Mouse (Mus musculus) CH12.LX (cell line): ENCODE results near the gene Crtc3. TPM values are rescaled to one million over a fixed set of nuclear protein-coding genes. Genes with fewer than 3 reads are reported as not detected.

Source experiments
- DNase-seq: peaks from one replicate; pipeline ENCODE4 v3.0.0-alpha.2; 2013; ENCODE audit errors: extremely low read depth
- H3K27ac ChIP-seq: 2 replicates; pipeline ENCODE4 v1.5.1; 2012; ENCODE audit warnings: low read depth, mild to moderate bottlenecking, control low read depth, moderate library complexity; ENCODE audit not compliant: insufficient read depth
- H3K27me3 ChIP-seq: replicated peaks from 2 replicates; pipeline ENCODE3; 2012; ENCODE audit warnings: inconsistent platforms
- H3K36me3 ChIP-seq, 2 experiments: replicated peaks in 1 of 2; 2 replicates each; pipeline versions ENCODE3 to v1.6.1; 2012; ENCODE audit warnings: inconsistent platforms in 1 of 2, low read length in 1 of 2, mild to moderate bottlenecking in 1 of 2, mixed read lengths in 1 of 2, moderate library complexity in 1 of 2; ENCODE audit not compliant: control insufficient read depth in 1 of 2, insufficient read depth in 1 of 2
- H3K4me1 ChIP-seq, 2 experiments: 2 replicates each; pipeline ENCODE4 v1.6.1; 2012; ENCODE audit warnings: inconsistent platforms in 1 of 2, moderate library complexity in 1 of 2; ENCODE audit not compliant: insufficient read depth in 2 of 2, control insufficient read depth in 1 of 2
- H3K4me2 ChIP-seq: 2 replicates; pipeline ENCODE4 v1.6.1; 2012; ENCODE audit warnings: low read depth, mild to moderate bottlenecking, control low read depth; ENCODE audit not compliant: poor library complexity, insufficient read depth, severe bottlenecking
- H3K4me3 ChIP-seq, 3 experiments: fragments of 150-350 bp in 1 of 3; sonication (generic) in 1 of 3; replicated peaks in 1 of 3; 2 replicates each; pipeline versions ENCODE3 to v1.5.1; 2011 to 2012; ENCODE audit warnings: low read depth in 2 of 3, low read length in 2 of 3, mild to moderate bottlenecking in 2 of 3, moderate library complexity in 2 of 3, control low read depth in 1 of 3, improper control_type of control experiment in 1 of 3, inconsistent platforms in 1 of 3, mixed read lengths in 1 of 3; ENCODE audit not compliant: poor library complexity in 1 of 3
- H3K79me2 ChIP-seq: replicated peaks from 2 replicates; pipeline ENCODE4 v1.6.1; 2012; ENCODE audit warnings: mild to moderate bottlenecking, moderate library complexity; ENCODE audit not compliant: control insufficient read depth, poor library complexity, insufficient read depth, severe bottlenecking; ENCODE audit errors: extremely low read depth
- H3K9ac ChIP-seq: 2 replicates; pipeline ENCODE4 v1.6.1; 2012; ENCODE audit warnings: low read depth, mild to moderate bottlenecking, control low read depth, moderate library complexity; ENCODE audit not compliant: insufficient read depth
- H3K9me3 ChIP-seq: replicated peaks from 2 replicates; pipeline ENCODE3; 2012; ENCODE audit warnings: low read length, inconsistent platforms, mixed read lengths
- BHLHE40 ChIP-seq: IDR thresholded peaks from 2 replicates; pipeline ENCODE4 v1.6.1; 2011; ENCODE audit warnings: mild to moderate bottlenecking, low read depth, low read length, improper control_type of control experiment
- CHD1 ChIP-seq: IDR thresholded peaks from 2 replicates; pipeline ENCODE4 v1.6.1; 2012; ENCODE audit warnings: low read depth, low read length, improper control_type of control experiment, inconsistent platforms
- CHD2 ChIP-seq: IDR thresholded peaks from 2 replicates; pipeline ENCODE4 v1.6.1; 2011; ENCODE audit warnings: low read length, improper control_type of control experiment
- E2F4 ChIP-seq: IDR thresholded peaks from 2 replicates; pipeline ENCODE4 v1.6.1; 2011; ENCODE audit warnings: low read depth, low read length, improper control_type of control experiment; ENCODE audit not compliant: insufficient replicate concordance
- ELF1 ChIP-seq: IDR thresholded peaks from 2 replicates; pipeline ENCODE4 v1.6.1; 2014; ENCODE audit warnings: low read depth, mild to moderate bottlenecking, inconsistent platforms, low read length, improper control_type of control experiment
- EP300 ChIP-seq: IDR thresholded peaks from 2 replicates; pipeline ENCODE4 v1.6.1; 2011; ENCODE audit warnings: low read length, improper control_type of control experiment
- GABPA ChIP-seq: IDR thresholded peaks from 2 replicates; pipeline ENCODE4 v1.6.1; 2012; ENCODE audit warnings: low read depth, low read length, improper control_type of control experiment, inconsistent platforms; ENCODE audit not compliant: insufficient replicate concordance
- HCFC1 ChIP-seq: IDR thresholded peaks from 2 replicates; pipeline ENCODE4 v1.6.1; 2012; ENCODE audit warnings: low read depth, mild to moderate bottlenecking, inconsistent platforms, low read length, improper control_type of control experiment
- IRF4 ChIP-seq: IDR thresholded peaks from 2 replicates; pipeline ENCODE4 v1.6.1; 2014; ENCODE audit warnings: low read depth, mild to moderate bottlenecking, inconsistent platforms, low read length, improper control_type of control experiment
- KAT2A ChIP-seq: IDR thresholded peaks from 2 replicates; pipeline ENCODE4 v1.6.1; 2012; ENCODE audit warnings: low read length, improper control_type of control experiment, inconsistent platforms; ENCODE audit not compliant: insufficient replicate concordance
- MAX ChIP-seq: IDR thresholded peaks from 2 replicates; pipeline ENCODE4 v1.6.1; 2011; ENCODE audit warnings: low read length, improper control_type of control experiment
- MAZ ChIP-seq: IDR thresholded peaks from 2 replicates; pipeline ENCODE4 v1.6.1; 2012; ENCODE audit warnings: low read depth, mild to moderate bottlenecking, inconsistent platforms, low read length, improper control_type of control experiment, moderate library complexity
- MEF2A ChIP-seq: IDR thresholded peaks from 2 replicates; pipeline ENCODE4 v1.6.1; 2014; ENCODE audit warnings: low read depth, mild to moderate bottlenecking, inconsistent platforms, low read length, improper control_type of control experiment, borderline replicate concordance
- NRF1 ChIP-seq: IDR thresholded peaks from 2 replicates; pipeline ENCODE4 v1.6.1; 2014; ENCODE audit warnings: low read depth, mild to moderate bottlenecking, inconsistent platforms, low read length, improper control_type of control experiment, moderate library complexity
- POLR2A ChIP-seq: IDR thresholded peaks from 2 replicates; pipeline ENCODE4 v1.6.1; 2011; ENCODE audit warnings: low read depth, mild to moderate bottlenecking, improper control_type of control experiment, low read length
- RCOR1 ChIP-seq: conservative IDR thresholded peaks from 2 replicates; pipeline ENCODE4 v1.6.1; 2012; ENCODE audit warnings: low read depth, mild to moderate bottlenecking, inconsistent platforms, low read length, improper control_type of control experiment
- SIN3A ChIP-seq: IDR thresholded peaks from 2 replicates; pipeline ENCODE4 v1.6.1; 2012; ENCODE audit warnings: low read length, improper control_type of control experiment, inconsistent platforms
- TCF12 ChIP-seq: IDR thresholded peaks from 2 replicates; pipeline ENCODE4 v1.6.1; 2014; ENCODE audit warnings: low read depth, mild to moderate bottlenecking, inconsistent platforms, low read length, improper control_type of control experiment
- UBTF ChIP-seq: IDR thresholded peaks from 2 replicates; pipeline ENCODE4 v1.6.1; 2012; ENCODE audit warnings: low read depth, mild to moderate bottlenecking, inconsistent platforms, low read length, improper control_type of control experiment, moderate library complexity
- ZNF384 ChIP-seq: IDR thresholded peaks from 2 replicates; pipeline ENCODE4 v1.6.1; 2012; ENCODE audit warnings: low read depth, low read length, improper control_type of control experiment, inconsistent platforms
- dilution Hi-C: fragments of 300-500 bp; cut with MboI; formaldehyde crosslinking; loops from 2 replicates; pipeline ENCODE4 v1.14.3; 2020; ENCODE audit warnings: low sequenced_read_pairs; ENCODE audit not compliant: extremely low pct_unique_long_range_greater_than_20kb, extremely low pct_ligation_motif_present
- in situ Hi-C: fragments of 300-500 bp; cut with MboI; formaldehyde crosslinking; loops from 3 replicates; pipeline ENCODE4 v1.14.3; 2019; ENCODE audit warnings: low sequenced_read_pairs, low pct_ligation_motif_present, low pct_unique_long_range_greater_than_20kb, mixed read lengths
- polyA plus RNA-seq: library from polyadenylated mRNA; unstranded; fragments of >175 nt; gene quantifications from 2 replicates; pipeline ENCODE4 v1.2.1, GENCODE M21; 2012; ENCODE audit warnings: low read depth; ENCODE audit not compliant: insufficient read length
- total RNA-seq, 2 experiments: library from RNA; depleted of rRNA; stranded (reverse); fragments of 300-350 nt in 1 of 2; fragments of >200 nt in 1 of 2; gene quantifications; 2 replicates each; pipeline ENCODE4 v1.2.3; 2012 to 2014

Crtc3 gene
- total and polyA plus RNA-seq, 3 experiments, result 1.2 to 9.1 (median 4.4) TPM

DNA sequence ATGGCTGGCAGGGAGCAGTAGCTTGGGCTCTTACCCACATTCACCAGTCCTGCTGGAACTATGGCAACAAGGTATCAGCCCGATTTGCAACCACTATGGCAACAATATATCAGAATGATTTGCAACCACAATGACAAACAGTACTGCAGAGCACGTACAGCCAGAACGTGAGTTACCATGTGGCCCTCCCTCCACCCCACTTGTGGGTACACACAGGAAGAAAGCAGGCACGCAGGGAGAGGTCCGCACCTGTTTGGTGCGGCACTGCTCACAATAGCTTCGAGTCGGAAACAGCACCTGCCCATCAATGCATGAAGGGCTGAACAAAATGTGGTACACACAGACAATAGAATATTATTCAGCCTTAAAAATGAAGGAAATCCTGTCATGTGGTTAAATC lies 29.8 kb upstream of the Crtc3 start:
- no peak for DNase-seq
- no peak for TF ChIP-seq SIN3A
- TF ChIP-seq BHLHE40, result no peak
- TF ChIP-seq E2F4, result no peak
- TF ChIP-seq EP300, result no peak
- TF ChIP-seq KAT2A, result no peak
- no peak for TF ChIP-seq IRF4
- TF ChIP-seq RCOR1, result no peak
- TF ChIP-seq TCF12, result no peak
- TF ChIP-seq MAZ, result no peak
- TF ChIP-seq POLR2A, result no peak
- no peak for TF ChIP-seq GABPA
- TF ChIP-seq NRF1, result no peak
- TF ChIP-seq CHD1, result no peak
- TF ChIP-seq HCFC1, result no peak
- TF ChIP-seq UBTF, result no peak
- TF ChIP-seq MAX, result no peak
- TF ChIP-seq CHD2, result no peak
- TF ChIP-seq, all 38 proteins: peak for 0
- Histone ChIP-seq H3K4me2 (no peak overlapping the region), H3K27me3 (no peaks in the 10 kb centered on the region), H3K27ac (no peak overlapping the region), H3K79me2 (no peaks in the 10 kb centered on the region), H3K36me3 (peaks cover 68 to 92% of the 10 kb centered on the region in 2 experiments), H3K4me1 (peaks cover 0 to 3% of the 10 kb centered on the region in 2 experiments; a peak in 1 of 4 replicates), H3K9ac (no peak overlapping the region), H3K9me3 (no peaks in the 10 kb centered on the region), H3K4me3 (no peak overlapping the region)
- dilution Hi-C loops, result no loop called here
- in situ Hi-C loops, result no loop called here

- no peak for DNase-seq
- dilution Hi-C loops (no loop called here), in situ Hi-C loops (no loop called here)
- Histone ChIP-seq H3K79me2 (no peaks in the 10 kb centered on the region), H3K27me3 (no peaks in the 10 kb centered on the region), H3K27ac (no peak overlapping the region), H3K9me3 (no peaks in the 10 kb centered on the region), H3K36me3 (peaks cover 59 to 91% of the 10 kb centered on the region in 2 experiments), H3K4me3 (no peak overlapping the region), H3K9ac (no peak overlapping the region), H3K4me2 (no peak overlapping the region), H3K4me1 (peaks cover 0 to 3% of the 10 kb centered on the region in 2 experiments; a peak in 1 of 4 replicates)
- TF ChIP-seq ELF1 (no peak), MEF2A (no peak), ZNF384 (no peak)
Measured at GRCm38 (mm10) chr7:80716758-80717157, 28.1 kb upstream of the Crtc3 start.
